Mouse (Mus musculus) lung, postnatal 0 days (tissue): ENCODE results near the gene Prrg2. TPM values are rescaled to one million over a fixed set of nuclear protein-coding genes. Genes with fewer than 3 reads are reported as not detected.
A peak's percentile ranks its signal among the peaks of the same experiment; 100 is the strongest.
"Not testable (repeated sequence)": the region's sequence is repeated elsewhere in the genome, so short reads cannot be mapped to it uniquely, and the experiment has no call there.

Source experiments
- ATAC-seq: fragments of 200-750 bp; cut with Nextera tagmentation; 2 replicates; pipeline ENCODE4 v1.8.0; 2017; ENCODE audit warnings: moderate library complexity
- DNase-seq: peaks from one replicate; pipeline ENCODE4 v3.0.0-alpha.2; 2016; ENCODE audit warnings: low spot score
- H3K27ac ChIP-seq: fragments of 300-500 bp; sonication (generic); 2 replicates; pipeline ENCODE4 v1.5.1; 2014; ENCODE audit warnings: antibody characterized with exemption, mild to moderate bottlenecking, low read length, mixed read lengths
- H3K27me3 ChIP-seq: fragments of 300-500 bp; sonication (generic); replicated peaks from 2 replicates; pipeline ENCODE4 v1.6.1; 2014; ENCODE audit warnings: low read length, mixed read lengths; ENCODE audit not compliant: insufficient read depth
- H3K36me3 ChIP-seq: fragments of 300-500 bp; sonication (generic); 2 replicates; pipeline ENCODE4 v1.6.1; 2014; ENCODE audit warnings: low read length, mixed read lengths; ENCODE audit not compliant: insufficient read depth
- H3K4me1 ChIP-seq: fragments of 300-500 bp; sonication (generic); 2 replicates; pipeline ENCODE4 v1.6.1; 2014; ENCODE audit warnings: antibody characterized with exemption, low read depth, low read length, mixed read lengths; ENCODE audit not compliant: insufficient read depth
- H3K4me2 ChIP-seq: fragments of 300-500 bp; sonication (generic); replicated peaks from 2 replicates; pipeline ENCODE4 v1.6.1; 2014; ENCODE audit warnings: low read depth, mild to moderate bottlenecking, low read length, moderate library complexity, mixed read lengths
- H3K4me3 ChIP-seq: fragments of 300-500 bp; sonication (generic); 2 replicates; pipeline ENCODE4 v1.5.1; 2014; ENCODE audit warnings: low read depth, low read length
- H3K9ac ChIP-seq: fragments of 300-500 bp; sonication (generic); replicated peaks from 2 replicates; pipeline ENCODE4 v1.6.1; 2014; ENCODE audit warnings: low read depth, mild to moderate bottlenecking
- H3K9me3 ChIP-seq: fragments of 300-500 bp; sonication (generic); 2 replicates; pipeline ENCODE4 v1.6.1; 2016; ENCODE audit warnings: low read length, mixed read lengths
- CTCF ChIP-seq: IDR thresholded peaks from 2 replicates; pipeline ENCODE4 v1.5.1; 2016; ENCODE audit warnings: antibody characterized with exemption, mild to moderate bottlenecking
- EP300 ChIP-seq: IDR thresholded peaks from 2 replicates; pipeline ENCODE4 v1.6.1; 2016; ENCODE audit warnings: antibody characterized with exemption, mild to moderate bottlenecking, control low read depth
- WGBS: fragments of 180-500 bp; shearing (Covaris S2); extraction: QIAGEN DNeasy Blood & Tissue Kit; methylation state at CpG from one replicate; pipeline ENCODE4 v1.1.7; 2014; 5-methylcytosine and 5-hydroxymethylcytosine counted together
- polyA plus RNA-seq: library from polyadenylated mRNA; unstranded; fragments of >200 nt; fragmentation: Nextera tagmentation; extraction: Ambion mirVana; gene quantifications from 2 replicates; pipeline ENCODE4 v1.2.1, GENCODE M21; 2015

Prrg2 gene
- polyA plus RNA-seq, 1 experiment from 2014 or later = 40.8 TPM

GRCm38 (mm10) chr7:45097479-45097878, 35.0 kb upstream of the Prrg2 start:
- H3K9me3 ChIP-seq = no peaks in the 10 kb centered on the region
- 51% methylated on average over 6 of the region's 6 CpGs for WGBS
- no peak overlapping the region for H3K4me2 ChIP-seq
- H3K9ac ChIP-seq = no peak overlapping the region
- H3K36me3 ChIP-seq = no peaks in the 10 kb centered on the region
- H3K4me3 ChIP-seq = no peak overlapping the region
- DNase-seq (peak; percentile 31), ATAC-seq (peak; percentile 23; the same call in 1 of the 2 replicates)
- peak overlapping the region; percentile 14; the same call in 1 of the 2 replicates for H3K27ac ChIP-seq
- TF ChIP-seq CTCF = no peak
- no peaks in the 10 kb centered on the region for H3K27me3 ChIP-seq
- no peaks in the 10 kb centered on the region for H3K4me1 ChIP-seq

- not testable (repeated sequence) for H3K9ac ChIP-seq, H3K27ac ChIP-seq, H3K4me3 ChIP-seq, DNase-seq, H3K9me3 ChIP-seq, H3K36me3 ChIP-seq, H3K27me3 ChIP-seq, H3K4me1 ChIP-seq, H3K4me2 ChIP-seq, ATAC-seq
- 91% methylated on average over 14 of the region's 14 CpGs for WGBS
Observed at GRCm38 (mm10) chr7:45095965-45096364, 33.5 kb upstream of the Prrg2 start.

GRCm38 (mm10) chr7:45095367-45095766, 32.9 kb upstream of the Prrg2 start:
- Histone ChIP-seq H3K4me1 (no peaks in the 10 kb centered on the region), H3K4me3 (no peak overlapping the region), H3K9ac (no peak overlapping the region), H3K27me3 (no peaks in the 10 kb centered on the region), H3K4me2 (no peak overlapping the region), H3K27ac (no peak overlapping the region), H3K36me3 (no peaks in the 10 kb centered on the region), H3K9me3 (no peaks in the 10 kb centered on the region)
- TF ChIP-seq EP300 (no peak), CTCF (no peak)
- ATAC-seq (no peak), DNase-seq (no peak)
- WGBS = 71% methylated on average over 6 of the region's 6 CpGs

GRCm38 (mm10) chr7:45094121-45094520, 31.6 kb upstream of the Prrg2 start:
- no peak overlapping the region for H3K27ac ChIP-seq
- no peaks in the 10 kb centered on the region for H3K27me3 ChIP-seq
- no peak for ATAC-seq
- no peak for DNase-seq
- WGBS = 36% methylated on average over 7 of the region's 7 CpGs
- no peaks in the 10 kb centered on the region for H3K36me3 ChIP-seq
- no peak overlapping the region for H3K4me3 ChIP-seq
- H3K9ac ChIP-seq = no peak overlapping the region
- no peaks in the 10 kb centered on the region for H3K4me1 ChIP-seq
- H3K4me2 ChIP-seq = no peak overlapping the region
- no peaks in the 10 kb centered on the region for H3K9me3 ChIP-seq
- TF ChIP-seq EP300 = no peak
- no peak for TF ChIP-seq CTCF

GRCm38 (mm10) chr7:45093516-45093905, 31.0 kb upstream of the Prrg2 start:
- Histone ChIP-seq H3K4me1 (no peaks in the 10 kb centered on the region), H3K27ac (peak overlapping the region; percentile 2; the same call in 1 of the 2 replicates), H3K4me3 (no peak overlapping the region), H3K4me2 (no peak overlapping the region), H3K36me3 (no peaks in the 10 kb centered on the region), H3K9ac (no peak overlapping the region), H3K9me3 (no peaks in the 10 kb centered on the region), H3K27me3 (no peaks in the 10 kb centered on the region)
- TF ChIP-seq CTCF (no peak), EP300 (no peak)
- DNase-seq (peak; percentile 53), ATAC-seq (no peak)
- WGBS = 34% methylated on average over 16 of the region's 18 CpGs

GRCm38 (mm10) chr7:45092828-45093515, 30.5 kb upstream of the Prrg2 start:
- H3K4me2 ChIP-seq = no peak overlapping the region
- no peak overlapping the region for H3K9ac ChIP-seq

More at GRCm38 (mm10) chr7:45092828-45093515, 30.5 kb upstream of the Prrg2 start:
- 41% methylated on average over 12 of the region's 12 CpGs for WGBS
- Histone ChIP-seq H3K9me3 (no peaks in the 10 kb centered on the region), H3K4me1 (no peaks in the 10 kb centered on the region), H3K4me3 (no peak overlapping the region), H3K36me3 (no peaks in the 10 kb centered on the region), H3K27ac (peak overlapping the region; percentile 2; the same call in 1 of the 2 replicates), H3K27me3 (no peaks in the 10 kb centered on the region)
- DNase-seq = no peak
- TF ChIP-seq EP300 (no peak), CTCF (0 out of 2 replicates have a peak, but pooled peaks have one; percentile 1)
- ATAC-seq = no peak
